ENCODE assay signal across 13 mouse cellular contexts in the genomic region with DNA sequence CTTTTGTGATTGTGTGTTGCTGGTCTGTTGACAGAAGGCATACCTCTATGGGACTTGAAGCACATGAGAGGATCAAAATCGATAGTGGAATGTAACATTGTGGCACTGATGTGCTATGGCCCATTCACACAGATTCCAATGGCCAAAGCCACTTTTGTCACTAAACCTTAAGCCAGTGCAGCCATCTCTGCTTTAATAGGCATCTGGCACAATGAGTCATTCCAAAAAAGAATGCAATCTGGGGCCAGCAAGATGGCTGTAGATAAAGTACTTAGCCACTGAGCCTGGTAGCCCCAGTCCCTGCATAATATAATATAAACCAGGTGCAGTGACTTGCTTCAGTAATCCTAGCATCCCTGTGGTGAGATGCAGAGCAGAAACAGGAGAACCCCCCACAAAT.
"Had no signal": no experiment of that assay in that cellular context is flagged by ENCODE, and none has a peak within 500 bp of the region (broad histone marks: within the 10 kb centered on the region; RNA-seq: fewer than 3 reads in every experiment).

No protein-coding gene starts in this region.

- H3K4me2 ChIP-seq: limb, embryonic 15.5 days; liver, embryonic 12.5 days; lung, embryonic 14.5 days; midbrain, embryonic 13.5 days had no signal

- ATAC-seq: liver, embryonic 12.5 days; midbrain, embryonic 13.5 days had no signal

- H3K9me3 ChIP-seq: limb, embryonic 15.5 days; liver, embryonic 12.5 days; midbrain, embryonic 13.5 days had no signal

- H3K27me3 ChIP-seq: limb, embryonic 15.5 days; midbrain, embryonic 13.5 days had no signal

- H3K27ac ChIP-seq: layer of hippocampus, adult 2 months; limb, embryonic 15.5 days; liver, embryonic 12.5 days; macrophage; midbrain, embryonic 13.5 days had no signal

- H3K36me3 ChIP-seq: limb, embryonic 15.5 days; liver, embryonic 12.5 days; midbrain, embryonic 13.5 days had no signal

- DNase-seq: kidney, postnatal 10 days; kidney, postnatal 4 days; left cerebral cortex, postnatal 4 days; lung, embryonic 14.5 days; lung, postnatal 14 days; right cerebral cortex, adult 18-20 months; right cerebral cortex, postnatal 25 days; thymus, postnatal 36 days had no signal

- H3K4me3 ChIP-seq: layer of hippocampus, adult 2 months; limb, embryonic 15.5 days; liver, embryonic 12.5 days; midbrain, embryonic 13.5 days had no signal

- H3K9ac ChIP-seq: limb, embryonic 15.5 days; liver, embryonic 12.5 days; lung, embryonic 14.5 days; midbrain, embryonic 13.5 days had no signal
